Mouse (Mus musculus): ENCODE data around the gene Tmem88. TPM values are rescaled to one million over a fixed set of nuclear protein-coding genes. Genes with fewer than 3 reads are reported as not detected.

Tmem88 gene
- polyA plus RNA-seq, 1 experiment = 4.1 TPM

DNA sequence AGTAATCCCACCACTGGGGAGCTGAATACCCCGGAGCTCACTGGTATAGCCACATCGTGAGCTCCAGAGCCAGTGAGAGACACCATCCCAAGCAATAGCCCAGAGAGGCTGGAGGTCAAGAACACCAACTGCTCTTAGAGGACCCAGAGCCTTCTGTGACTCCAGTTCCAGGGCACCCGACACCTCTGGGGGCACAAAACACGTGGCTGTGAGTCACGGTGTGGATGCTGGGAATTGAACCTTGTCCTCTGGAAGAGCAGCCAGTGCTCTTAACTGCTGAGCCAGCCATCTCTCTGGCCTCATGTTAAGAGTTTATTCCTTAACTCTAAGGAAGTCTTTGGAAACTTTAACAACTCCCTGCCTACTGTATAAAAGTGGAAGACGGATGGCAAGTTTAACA, 13.1 kb downstream of the Tmem88 start:
- H3K27ac ChIP-seq (replicated peaks; ENCODE audit: low read depth, low read length) = no peak overlapping the region
- H3K4me3 ChIP-seq (ENCODE audit: insufficient read depth, low read depth, low read length) = no peak overlapping the region
- H3K4me1 ChIP-seq (ENCODE audit: control insufficient read depth, insufficient read depth, insufficient read length, low read length) = no peaks in the 10 kb centered on the region

DNA sequence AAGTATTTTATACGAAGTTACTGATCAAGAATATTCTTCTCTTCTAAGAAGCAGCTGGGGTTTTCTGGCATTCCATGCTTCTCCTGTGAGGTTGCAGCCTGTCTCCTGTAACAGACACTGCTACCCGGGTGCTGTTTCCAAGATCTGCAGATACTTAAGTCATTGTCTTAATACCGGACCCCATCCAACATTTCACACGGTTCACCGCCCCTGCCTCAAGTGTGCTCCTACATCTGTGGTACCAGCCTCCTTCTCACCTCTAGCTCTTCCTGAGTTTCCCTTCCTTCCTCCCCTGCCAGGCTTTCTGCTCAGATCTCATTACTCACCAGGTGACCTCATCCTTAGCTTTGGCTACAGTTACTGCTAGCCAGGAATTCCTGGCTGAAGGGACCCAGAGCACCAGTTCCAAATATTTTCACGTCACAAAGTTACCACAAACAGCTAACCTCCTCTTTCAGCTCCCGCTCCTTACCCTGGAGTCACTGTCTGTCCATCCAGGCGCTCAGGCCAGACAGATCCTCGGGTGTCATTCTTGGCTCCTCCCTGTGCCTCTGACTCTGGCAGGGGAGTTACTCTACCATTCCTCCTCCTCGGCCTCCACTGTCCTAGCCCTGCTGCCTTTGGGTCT, 15.4 kb downstream of the Tmem88 start:
- Histone ChIP-seq H3K27ac (replicated peaks; ENCODE audit: low read depth, low read length) (no peak overlapping the region), H3K4me1 (ENCODE audit: control insufficient read depth, insufficient read depth, insufficient read length, low read length) (no peaks in the 10 kb centered on the region), H3K4me3 (ENCODE audit: insufficient read depth, low read depth, low read length) (no peak overlapping the region)

DNA sequence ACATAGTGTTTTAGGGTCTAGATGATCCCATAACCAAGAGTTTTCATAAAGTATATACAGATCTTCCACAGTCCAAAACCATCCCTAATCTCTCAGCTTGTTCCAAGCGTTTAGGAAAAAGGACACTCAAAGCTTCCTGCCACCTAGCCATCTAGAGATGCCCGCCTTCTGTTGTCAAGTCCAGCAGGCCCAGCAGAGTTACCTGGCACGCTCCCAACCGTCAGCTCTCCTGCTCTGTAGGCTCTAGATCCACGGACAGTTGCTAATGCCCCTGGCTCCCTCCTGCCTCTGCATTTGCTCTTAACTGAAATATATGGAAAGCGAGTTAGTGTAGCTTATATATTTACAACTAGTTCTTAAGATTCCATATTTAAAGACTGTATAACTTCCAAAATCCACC, 16.7 kb downstream of the Tmem88 start:
- H3K27ac ChIP-seq (replicated peaks; ENCODE audit: low read depth, low read length) = no peak overlapping the region
- H3K4me1 ChIP-seq (ENCODE audit: control insufficient read depth, insufficient read depth, insufficient read length, low read length) = no peaks in the 10 kb centered on the region
- no peak overlapping the region for H3K4me3 ChIP-seq (ENCODE audit: insufficient read depth, low read depth, low read length)

DNA sequence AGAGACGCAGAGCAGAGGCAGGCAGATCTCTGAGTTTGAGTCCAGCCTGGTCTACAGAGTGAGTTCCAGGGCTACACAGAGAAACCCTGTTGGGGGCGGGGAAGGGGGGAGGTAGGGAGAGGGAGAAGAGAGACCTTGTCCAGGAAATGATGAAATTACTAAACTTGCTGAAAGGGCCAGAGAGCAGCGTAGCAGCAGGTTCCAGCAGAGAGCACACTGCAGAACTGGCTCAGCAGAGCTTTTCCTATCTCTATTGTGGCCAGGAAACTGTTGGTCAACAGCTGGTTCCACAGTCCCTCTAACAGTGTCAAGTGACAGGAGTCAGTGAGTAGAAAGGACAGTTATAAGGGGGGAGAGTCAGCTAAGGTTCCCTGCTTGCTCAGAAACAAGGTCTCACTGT, 18.4 kb downstream of the Tmem88 start:
- Histone ChIP-seq H3K4me1 (ENCODE audit: control insufficient read depth, insufficient read depth, insufficient read length, low read length) (no peaks in the 10 kb centered on the region), H3K27ac (replicated peaks; ENCODE audit: low read depth, low read length) (no peak overlapping the region), H3K4me3 (ENCODE audit: insufficient read depth, low read depth, low read length) (no peak overlapping the region)

DNA sequence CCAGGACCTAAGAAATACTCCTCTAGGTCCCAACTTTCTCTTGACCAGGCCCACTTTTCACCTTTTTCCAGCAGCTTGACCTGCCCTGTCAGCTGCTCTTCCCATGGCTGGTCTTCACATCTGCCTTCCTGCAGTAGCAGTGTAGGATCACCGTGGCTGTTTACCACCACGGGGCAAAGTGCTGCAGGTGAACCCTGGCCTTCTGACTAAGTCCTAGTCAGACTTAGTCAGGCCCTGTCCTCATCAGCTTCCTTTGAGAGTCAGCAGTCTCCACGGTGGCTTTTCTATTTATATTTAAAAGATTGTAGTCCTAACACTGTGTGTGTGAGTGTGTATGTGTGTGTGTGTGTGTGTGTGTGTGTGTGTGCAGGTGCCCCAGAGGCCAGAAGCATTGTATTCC, 20.3 kb downstream of the Tmem88 start:
- H3K4me3 ChIP-seq (ENCODE audit: insufficient read depth, low read depth, low read length) = no peak overlapping the region
- no peaks in the 10 kb centered on the region for H3K4me1 ChIP-seq (ENCODE audit: control insufficient read depth, insufficient read depth, insufficient read length, low read length)
- H3K27ac ChIP-seq (replicated peaks; ENCODE audit: low read depth, low read length) = no peak overlapping the region

DNA sequence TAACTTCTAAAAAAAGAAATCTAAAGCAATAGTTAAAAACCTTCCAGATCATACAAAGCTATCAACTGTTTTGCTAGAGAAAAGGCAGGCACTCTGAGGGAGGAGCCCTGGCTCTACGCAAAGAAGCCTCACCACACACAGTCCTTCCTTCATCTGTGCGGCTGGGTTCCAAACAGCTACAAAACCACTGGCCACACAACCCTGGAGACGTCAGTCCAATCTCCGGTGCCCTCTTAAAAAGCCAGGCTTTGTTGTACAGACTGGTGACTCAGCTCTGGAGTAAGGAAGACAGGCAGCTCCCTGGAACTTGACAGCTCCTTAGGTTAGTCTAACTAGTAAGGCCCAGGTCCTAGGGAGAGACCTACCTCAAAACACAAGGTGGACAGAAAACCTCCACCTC, 22.4 kb downstream of the Tmem88 start:
- H3K4me3 ChIP-seq (ENCODE audit: insufficient read depth, low read depth, low read length) = no peak overlapping the region
- no peaks in the 10 kb centered on the region for H3K4me1 ChIP-seq (ENCODE audit: control insufficient read depth, insufficient read depth, insufficient read length, low read length)
- no peak overlapping the region for H3K27ac ChIP-seq (replicated peaks; ENCODE audit: low read depth, low read length)

DNA sequence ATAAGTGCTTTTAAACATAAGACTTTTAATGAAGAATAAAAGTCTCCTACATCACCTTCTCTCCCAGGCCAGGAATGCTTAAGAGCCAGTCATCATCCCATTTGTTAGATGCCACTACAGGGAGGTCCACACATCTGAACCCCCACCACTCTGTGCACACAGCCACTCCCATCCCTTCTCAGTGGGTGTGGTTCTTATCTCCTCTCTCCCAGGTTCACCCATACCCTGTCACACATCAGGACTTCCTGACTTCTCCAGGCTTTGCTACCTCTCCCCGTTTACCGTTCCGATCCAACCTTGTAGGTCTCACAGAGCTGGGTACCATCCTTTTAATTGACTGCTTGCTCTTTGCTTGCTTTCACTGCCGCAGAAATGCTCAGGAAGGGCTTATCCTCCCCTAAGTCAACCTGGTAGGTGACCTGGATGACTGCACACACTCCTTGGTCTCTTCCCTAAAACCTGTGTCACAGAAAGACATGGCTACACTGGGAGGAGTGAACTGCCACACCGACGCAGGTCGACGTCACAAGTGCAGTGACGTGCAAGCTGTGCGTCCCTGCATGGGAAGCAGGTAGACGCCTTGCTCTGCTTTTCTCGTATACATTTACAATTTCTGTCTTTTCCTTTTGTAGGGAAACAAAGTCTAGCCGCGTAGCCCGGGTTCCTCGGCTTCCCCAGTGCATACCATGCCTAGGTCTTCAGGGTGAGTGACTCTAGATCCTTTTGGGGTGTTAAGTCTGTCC, 24.6 kb downstream of the Tmem88 start:
- Histone ChIP-seq H3K4me3 (ENCODE audit: insufficient read depth, low read depth, low read length) (no peak overlapping the region), H3K4me1 (ENCODE audit: control insufficient read depth, insufficient read depth, insufficient read length, low read length) (no peaks in the 10 kb centered on the region), H3K27ac (replicated peaks; ENCODE audit: low read depth, low read length) (no peak overlapping the region)

DNA sequence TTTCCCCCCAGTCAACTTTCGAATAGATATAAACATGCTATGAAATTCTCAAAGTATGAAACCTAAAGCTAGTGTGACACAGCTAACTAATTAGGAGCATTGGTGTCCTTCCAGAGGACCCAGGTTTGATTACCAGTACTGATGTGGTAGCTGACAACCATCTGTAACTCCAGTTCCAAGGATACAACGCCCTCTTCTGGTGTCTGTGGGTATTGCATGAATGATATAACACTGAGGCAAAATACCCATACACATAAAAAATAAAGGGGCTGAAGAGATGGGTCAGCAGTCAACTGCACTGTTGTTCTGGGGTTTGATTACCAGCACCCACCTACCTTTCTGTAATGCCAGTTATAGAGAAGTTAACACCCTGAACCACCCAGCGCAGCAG, 25.3 kb downstream of the Tmem88 start:
- H3K4me1 ChIP-seq (ENCODE audit: control insufficient read depth, insufficient read depth, insufficient read length, low read length) = peaks cover 3% of the 10 kb centered on the region; the same call in 1 of the 2 replicates
- H3K4me3 ChIP-seq (ENCODE audit: insufficient read depth, low read depth, low read length) = no peak overlapping the region
- H3K27ac ChIP-seq (replicated peaks; ENCODE audit: low read depth, low read length) = no peak overlapping the region

DNA sequence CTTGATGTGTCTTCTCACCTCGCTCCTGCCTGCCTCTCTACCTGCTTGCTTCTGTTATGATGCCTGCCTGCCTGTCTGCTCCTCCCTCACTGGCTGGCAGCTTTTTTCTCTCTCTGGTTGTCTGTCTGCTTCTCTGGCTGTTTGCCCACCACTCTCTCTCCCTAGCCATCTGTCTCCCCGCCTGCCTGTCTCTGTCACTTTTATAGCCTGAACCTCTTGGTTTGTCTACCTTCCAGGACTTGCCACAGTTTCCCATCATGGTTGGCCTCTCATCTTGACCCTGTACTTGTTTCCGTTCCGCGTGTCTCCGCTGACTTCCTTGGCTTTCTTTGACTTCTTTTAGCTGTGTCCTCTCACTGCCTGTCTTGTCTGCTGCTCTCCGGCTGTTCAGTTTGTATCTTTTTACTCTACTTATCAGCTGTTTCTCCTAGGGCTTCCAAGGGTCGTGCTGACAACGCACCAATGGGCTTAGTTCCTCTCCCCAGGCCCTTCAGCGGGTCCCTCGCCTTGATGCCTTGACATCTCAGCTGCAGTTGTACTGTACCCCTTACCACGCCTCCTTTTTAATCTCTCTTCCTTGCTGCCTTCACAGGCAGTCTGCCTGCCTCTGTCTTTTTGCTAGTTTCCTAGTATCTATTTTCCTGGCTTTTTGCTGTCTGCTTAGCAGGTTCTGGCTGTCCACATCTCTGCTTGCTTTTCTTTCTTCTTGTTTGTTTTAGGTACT, 25.8 kb downstream of the Tmem88 start:
- Histone ChIP-seq H3K4me1 (ENCODE audit: control insufficient read depth, insufficient read depth, insufficient read length, low read length) (peaks cover 6% of the 10 kb centered on the region; the same call in 1 of the 2 replicates), H3K4me3 (ENCODE audit: insufficient read depth, low read depth, low read length) (no peak overlapping the region), H3K27ac (replicated peaks; ENCODE audit: low read depth, low read length) (no peak overlapping the region)

DNA sequence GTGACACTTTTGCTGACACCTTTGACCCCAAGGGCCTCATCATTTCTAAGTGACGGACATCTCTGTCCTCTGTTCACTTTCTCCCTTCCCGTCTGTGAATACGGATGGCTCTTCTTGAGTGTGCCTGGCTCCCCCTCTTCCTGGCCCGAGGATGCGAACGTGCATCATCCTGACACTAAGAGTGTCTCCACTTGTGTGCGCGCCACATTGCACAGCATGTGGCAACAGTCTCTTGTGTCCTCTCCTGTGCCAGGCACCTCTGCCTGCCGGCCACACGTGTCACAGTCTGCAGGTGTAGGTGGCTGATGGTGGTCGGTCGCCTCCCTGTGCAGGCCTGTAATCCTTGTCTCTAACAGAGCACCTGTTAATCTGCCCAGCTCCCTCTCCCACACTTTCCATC, 26.4 kb downstream of the Tmem88 start:
- Histone ChIP-seq H3K4me1 (ENCODE audit: control insufficient read depth, insufficient read depth, insufficient read length, low read length) (peaks cover 6% of the 10 kb centered on the region; the same call in 1 of the 2 replicates), H3K4me3 (ENCODE audit: insufficient read depth, low read depth, low read length) (no peak overlapping the region), H3K27ac (replicated peaks; ENCODE audit: low read depth, low read length) (no peak overlapping the region)

DNA sequence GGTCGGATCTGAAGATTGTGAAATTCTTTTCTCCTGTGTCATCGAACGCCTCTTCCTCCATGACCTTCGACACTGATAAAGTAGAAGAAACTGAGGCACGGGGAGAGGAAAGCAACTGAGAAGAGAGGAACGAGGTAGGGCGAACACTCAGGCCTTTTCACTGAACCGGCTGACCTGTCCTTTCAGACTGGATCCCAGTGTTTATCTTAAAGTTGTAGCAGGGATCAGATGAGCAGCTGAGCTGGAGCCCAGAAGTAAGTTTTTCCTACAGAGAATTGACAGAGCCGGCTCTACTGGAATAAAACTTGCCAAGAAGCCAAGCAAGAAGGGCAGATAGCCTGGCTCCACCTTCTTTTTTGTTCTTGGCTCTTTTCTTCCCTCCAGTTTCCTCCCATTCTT, 27.2 kb downstream of the Tmem88 start:
- Histone ChIP-seq H3K27ac (replicated peaks; ENCODE audit: low read depth, low read length) (0 out of 2 replicates have a peak overlapping the region, but pooled peaks have one; percentile 8), H3K4me1 (ENCODE audit: control insufficient read depth, insufficient read depth, insufficient read length, low read length) (peaks cover 9% of the 10 kb centered on the region), H3K4me3 (ENCODE audit: insufficient read depth, low read depth, low read length) (no peak overlapping the region)

DNA sequence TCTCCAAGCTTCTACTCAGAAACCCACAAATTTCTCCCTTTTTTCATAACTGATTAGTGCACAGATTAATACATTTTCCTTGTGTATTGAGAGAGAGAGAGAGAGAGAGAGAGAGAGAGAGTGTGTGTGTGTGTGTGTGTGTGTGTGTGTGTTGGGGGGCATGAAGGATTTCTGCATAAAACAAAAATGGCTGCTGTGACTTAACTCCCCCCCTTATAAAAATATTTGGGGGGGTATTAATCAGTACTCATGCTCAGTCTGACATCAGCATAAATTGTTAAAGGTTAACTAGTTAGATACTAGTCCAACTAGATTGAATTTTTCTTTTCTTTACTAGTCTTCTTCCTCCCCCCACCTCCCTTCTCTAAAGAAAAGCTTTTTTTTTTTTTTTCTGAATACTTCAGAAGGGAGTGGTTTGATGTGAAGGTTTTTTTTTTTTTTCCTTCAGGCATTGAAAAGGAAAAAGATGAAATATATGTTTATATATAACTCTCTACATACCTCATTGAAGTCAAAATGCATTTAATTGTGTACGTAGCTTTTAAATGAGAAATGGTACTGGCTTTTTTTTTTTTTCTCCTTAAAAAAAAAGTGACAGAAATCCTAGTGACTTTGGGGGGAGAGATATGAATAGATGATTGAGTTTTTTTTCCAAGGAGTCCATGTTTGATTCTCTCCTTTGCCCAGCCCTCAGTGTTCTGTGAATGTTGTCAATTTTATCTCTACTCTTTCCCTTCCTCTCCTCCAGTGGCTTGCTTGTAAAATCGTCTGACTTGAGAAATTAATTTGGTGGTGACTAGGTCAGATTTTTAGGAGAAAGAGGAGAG, 27.8 kb downstream of the Tmem88 start:
- Histone ChIP-seq H3K4me1 (ENCODE audit: control insufficient read depth, insufficient read depth, insufficient read length, low read length) (peaks cover 15% of the 10 kb centered on the region), H3K27ac (replicated peaks; ENCODE audit: low read depth, low read length) (0 out of 2 replicates have a peak overlapping the region, but pooled peaks have one; percentile 8), H3K4me3 (ENCODE audit: insufficient read depth, low read depth, low read length) (no peak overlapping the region)

DNA sequence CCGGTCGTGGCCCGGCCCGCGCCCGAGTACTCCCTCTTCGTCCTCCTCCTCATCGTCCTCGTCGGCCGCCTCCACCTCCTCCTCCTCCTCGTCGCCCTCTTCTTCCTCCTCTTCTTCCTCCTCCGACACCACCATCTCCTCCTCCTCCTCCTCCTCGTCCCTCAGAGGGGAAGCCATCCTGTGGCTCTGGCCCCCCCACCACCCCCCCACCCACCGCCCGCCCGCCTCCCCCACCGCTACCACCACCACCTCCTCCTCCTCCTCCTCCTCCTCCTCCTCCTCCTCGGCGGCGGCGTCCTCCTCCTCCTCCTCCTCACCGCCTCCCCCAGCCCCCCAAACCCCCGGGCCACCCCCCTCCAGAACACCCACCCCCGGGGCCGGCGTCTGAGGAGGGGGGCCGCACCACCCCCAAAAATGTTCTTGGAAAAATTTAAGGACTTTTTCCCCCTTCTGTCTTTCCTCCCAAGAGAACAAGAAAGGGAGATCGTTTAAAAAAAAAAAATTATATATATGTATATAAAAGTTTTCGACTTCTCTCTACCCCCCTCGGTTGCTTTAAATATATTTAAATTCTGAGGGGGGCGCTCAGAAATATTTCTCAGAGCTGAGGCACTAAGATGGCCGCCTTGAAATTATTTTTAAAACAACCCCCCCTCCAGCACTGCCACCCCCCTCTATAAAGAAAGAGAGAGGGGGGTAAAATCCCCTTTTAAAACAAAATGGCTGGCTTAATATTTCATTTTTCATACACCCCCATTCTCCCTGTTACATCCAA, 28.6 kb downstream of the Tmem88 start, which contains the start of gene Chd3:
Chd3 (minus strand) TSS at position 192 of the 775 bp plus-strand sequence.
- Histone ChIP-seq H3K4me1 (ENCODE audit: control insufficient read depth, insufficient read depth, insufficient read length, low read length) (peaks cover 21% of the 10 kb centered on the region), H3K4me3 (ENCODE audit: insufficient read depth, low read depth, low read length) (peak within 1 kb of the TSS; percentile 91), H3K27ac (replicated peaks; ENCODE audit: low read depth, low read length) (peak within 1 kb of the TSS; percentile 76)
